Mouse (Mus musculus) kidney, embryonic 16.5 days (tissue): ENCODE results near the gene Copz1. TPM values are rescaled to one million over a fixed set of nuclear protein-coding genes. Genes with fewer than 3 reads are reported as not detected.

Source experiments
- ATAC-seq: fragments of 200-750 bp; cut with Nextera tagmentation; 2 replicates; pipeline ENCODE4 v1.8.0; 2017; ENCODE audit warnings: moderate TSS enrichment; ENCODE audit not compliant: low FRiP score, low TSS enrichment
- H3K27ac ChIP-seq: fragments of 300-500 bp; sonication (generic); 2 replicates; pipeline ENCODE4 v1.5.1; 2014; ENCODE audit warnings: low read length
- H3K27me3 ChIP-seq: fragments of 300-500 bp; sonication (generic); 2 replicates; pipeline ENCODE4 v1.6.1; 2014; ENCODE audit warnings: low read length, control low read depth, mixed read lengths; ENCODE audit not compliant: insufficient read depth
- H3K36me3 ChIP-seq: fragments of 300-500 bp; sonication (generic); 2 replicates; pipeline ENCODE4 v1.6.1; 2014; ENCODE audit warnings: low read length, control low read depth, mixed read lengths; ENCODE audit not compliant: insufficient read depth
- H3K4me1 ChIP-seq: fragments of 300-500 bp; sonication (generic); 2 replicates; pipeline ENCODE4 v1.6.1; 2014; ENCODE audit warnings: low read length, control low read depth, mixed read lengths; ENCODE audit not compliant: insufficient read depth
- H3K4me2 ChIP-seq: fragments of 300-500 bp; sonication (generic); replicated peaks from 2 replicates; pipeline ENCODE4 v1.6.1; 2014; ENCODE audit warnings: low read depth, low read length
- H3K4me3 ChIP-seq: fragments of 300-500 bp; sonication (generic); 2 replicates; pipeline ENCODE4 v1.5.1; 2014; ENCODE audit warnings: mild to moderate bottlenecking, low read length
- H3K9ac ChIP-seq: fragments of 300-500 bp; sonication (generic); replicated peaks from 2 replicates; pipeline ENCODE4 v1.6.1; 2014; ENCODE audit warnings: low read length
- H3K9me3 ChIP-seq: fragments of 300-500 bp; sonication (generic); 2 replicates; pipeline ENCODE4 v1.6.1; 2016; ENCODE audit warnings: low read length, control low read depth
- WGBS: fragments of 180-500 bp; shearing (Covaris S2); extraction: QIAGEN DNeasy Blood & Tissue Kit; methylation state at CpG from one replicate; pipeline ENCODE4 v1.1.7; 2014; 5-methylcytosine and 5-hydroxymethylcytosine counted together
- polyA plus RNA-seq: library from polyadenylated mRNA; unstranded; fragments of >200 nt; fragmentation: Nextera tagmentation; extraction: Ambion mirVana; gene quantifications from 2 replicates; pipeline ENCODE4 v1.2.1, GENCODE M21; 2015

The Copz1 gene
- polyA plus RNA-seq, 1 experiment from 2014 or later, result 324 TPM

GRCm38 (mm10) chr15:103305070-103305678, 32.7 kb downstream of the Copz1 start:
- WGBS, result under 1% methylated on average over 63 of the region's 71 CpGs
- Histone ChIP-seq H3K27ac (peak overlapping the region; percentile 99), H3K4me3 (peak overlapping the region; percentile 50), H3K4me1 (peaks cover 87% of the 10 kb centered on the region), H3K9me3 (no peaks in the 10 kb centered on the region), H3K9ac (peak overlapping the region; percentile 81), H3K36me3 (no peaks in the 10 kb centered on the region), H3K27me3 (no peaks in the 10 kb centered on the region), H3K4me2 (peak overlapping the region; percentile 77)
- ATAC-seq, result peak; percentile 93

DNA sequence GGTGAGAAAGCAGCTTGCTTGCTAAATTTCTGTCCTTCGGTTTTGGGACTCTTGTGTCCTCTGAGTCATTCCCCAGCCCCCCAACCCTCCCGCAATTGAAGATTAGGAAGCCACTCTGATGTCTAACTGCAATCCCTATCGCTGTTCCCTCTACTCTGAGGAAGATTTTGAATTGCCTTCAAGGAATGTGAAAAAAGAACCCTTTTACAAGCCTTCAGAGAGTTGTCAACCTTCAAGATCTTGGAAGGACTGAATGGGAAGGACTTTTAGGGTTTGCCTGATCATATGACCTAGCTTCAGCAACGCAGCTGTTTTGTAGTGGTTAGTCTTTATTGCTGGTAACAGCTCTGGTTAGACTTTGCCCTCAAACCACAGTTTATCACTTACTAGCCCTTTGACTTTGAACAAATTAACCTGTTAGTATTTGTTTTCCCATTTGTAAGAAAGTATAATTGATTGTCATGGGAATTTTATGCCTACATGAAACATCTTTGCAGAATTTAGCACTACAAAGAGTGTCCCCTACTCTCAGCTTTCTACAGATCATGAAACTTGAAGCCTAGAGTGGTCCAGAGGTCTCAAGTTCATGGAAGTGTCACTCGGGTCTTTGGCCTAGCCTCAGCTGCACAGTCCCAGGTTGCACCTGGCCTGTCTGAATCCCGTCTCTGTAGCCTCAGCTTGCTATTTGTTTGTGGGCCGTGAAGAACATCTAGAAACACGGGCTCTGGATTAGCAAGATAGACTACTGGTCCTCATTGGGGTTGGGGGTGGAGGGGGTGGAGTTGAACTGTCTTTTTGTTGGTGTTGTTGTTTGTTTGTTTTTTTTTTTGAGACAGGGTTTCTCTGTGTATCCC, 33.5 kb downstream of the Copz1 start:
- 18% methylated on average over 8 of the region's 8 CpGs for WGBS
- ATAC-seq, result no peak
- Histone ChIP-seq H3K36me3 (no peaks in the 10 kb centered on the region), H3K4me1 (peaks cover 79% of the 10 kb centered on the region), H3K4me2 (peak overlapping the region; percentile 77), H3K27ac (peak overlapping the region; percentile 99), H3K9ac (peak overlapping the region; percentile 81), H3K4me3 (peak overlapping the region; percentile 49), H3K27me3 (no peaks in the 10 kb centered on the region), H3K9me3 (no peaks in the 10 kb centered on the region)

- Histone ChIP-seq H3K9ac (peak overlapping the region; percentile 49), H3K4me2 (peak overlapping the region; percentile 39), H3K9me3 (no peaks in the 10 kb centered on the region), H3K4me1 (peaks cover 68% of the 10 kb centered on the region), H3K4me3 (no peak overlapping the region), H3K36me3 (no peaks in the 10 kb centered on the region), H3K27me3 (no peaks in the 10 kb centered on the region), H3K27ac (peak overlapping the region; percentile 99)
- 0% methylated on average over 7 of the region's 7 CpGs for WGBS
- ATAC-seq, result no peak
These were observed 34.6 kb downstream of the Copz1 start for GRCm38 (mm10) chr15:103307125-103307524.

DNA sequence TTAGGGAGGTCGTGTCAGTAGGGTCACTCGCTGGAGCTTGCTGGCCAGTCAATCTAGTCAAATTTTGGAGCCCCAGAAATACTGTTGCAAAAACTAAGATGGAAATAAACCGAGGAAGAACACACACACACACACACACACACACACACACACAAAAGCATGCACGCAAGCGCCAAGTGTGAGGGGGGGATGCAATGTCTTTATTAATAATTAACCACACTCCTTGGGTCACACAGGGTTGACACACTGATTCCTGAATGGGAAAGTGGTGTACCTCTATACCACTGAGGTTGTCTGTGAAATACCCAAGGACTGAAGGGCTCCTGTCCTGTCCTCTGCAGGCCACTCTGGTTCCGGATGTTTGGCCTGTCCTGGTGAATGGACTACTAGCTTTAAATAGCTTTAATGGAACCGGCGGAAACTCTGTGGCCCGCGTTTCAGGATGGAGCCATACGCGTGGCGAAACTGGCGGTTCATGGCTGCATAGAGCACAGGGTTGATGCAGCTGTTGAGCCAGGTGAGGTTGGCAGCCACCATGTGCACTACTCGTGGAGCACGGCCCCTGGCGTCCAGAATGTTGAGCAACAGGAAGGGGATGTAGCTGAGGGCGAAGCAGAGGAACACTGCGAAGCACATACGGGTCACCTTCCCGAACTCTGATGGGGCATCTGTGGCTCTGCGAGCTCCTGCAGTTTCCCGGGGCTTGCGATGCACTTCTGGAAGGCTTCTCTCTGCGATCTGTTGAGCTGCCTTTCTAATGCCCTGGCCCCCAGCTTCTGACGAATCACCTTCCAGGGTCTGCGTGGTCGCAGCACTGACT, 35.8 kb downstream of the Copz1 start:
- Histone ChIP-seq H3K27me3 (no peaks in the 10 kb centered on the region), H3K9ac (peak overlapping the region; percentile 59), H3K4me2 (peak overlapping the region; percentile 37), H3K4me1 (peaks cover 56% of the 10 kb centered on the region), H3K4me3 (no peak overlapping the region), H3K9me3 (no peaks in the 10 kb centered on the region), H3K36me3 (no peaks in the 10 kb centered on the region), H3K27ac (peak overlapping the region; percentile 27; the same call in 1 of the 2 replicates)
- WGBS, result 38% methylated on average over 28 of the region's 28 CpGs
- no peak for ATAC-seq

GRCm38 (mm10) chr15:103308876-103309580, 36.5 kb downstream of the Copz1 start:
- 60% methylated on average over 26 of the region's 26 CpGs for WGBS
- Histone ChIP-seq H3K9ac (peak overlapping the region; percentile 59), H3K4me1 (peaks cover 54% of the 10 kb centered on the region), H3K4me3 (no peak overlapping the region), H3K27ac (peak overlapping the region; percentile 27; the same call in 1 of the 2 replicates), H3K36me3 (no peaks in the 10 kb centered on the region), H3K4me2 (peak overlapping the region; percentile 37), H3K27me3 (no peaks in the 10 kb centered on the region), H3K9me3 (no peaks in the 10 kb centered on the region)
- ATAC-seq, result no peak

DNA sequence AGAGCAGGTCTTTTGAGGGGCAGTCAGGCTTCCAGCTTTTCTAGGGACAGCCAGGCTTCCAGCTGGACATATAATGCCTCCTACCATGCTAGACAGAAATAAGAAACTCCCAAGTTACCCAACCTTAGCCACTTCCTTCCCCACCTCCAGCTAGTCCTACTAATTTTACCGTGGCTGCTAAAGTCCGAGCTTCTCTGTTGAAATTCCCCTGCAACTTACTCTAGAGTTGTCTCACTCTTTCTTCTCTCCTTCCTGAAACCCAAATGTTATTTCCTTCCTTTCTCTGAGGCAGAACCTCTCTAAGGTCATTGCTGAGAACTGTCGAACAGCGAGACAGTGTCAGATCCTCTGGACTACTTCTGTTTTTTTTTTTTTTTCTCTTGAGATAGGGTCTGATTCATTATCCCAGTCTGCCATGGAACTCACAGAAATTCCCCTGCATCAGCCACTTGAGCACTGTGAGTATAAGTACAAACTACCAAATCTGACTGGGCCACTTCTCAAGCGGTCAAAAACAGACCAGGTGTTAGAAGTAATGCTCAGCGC, 37.9 kb downstream of the Copz1 start, which contains the start of gene Gpr84:
Gene Gpr84 (minus strand): TSS at position 248 of the 546 bp plus-strand sequence.
- Histone ChIP-seq H3K9me3 (no peaks in the 10 kb centered on the region), H3K4me3 (no peak within 1 kb of the TSS), H3K4me1 (peaks cover 59% of the 10 kb centered on the region), H3K36me3 (no peaks in the 10 kb centered on the region), H3K9ac (no peak within 1 kb of the TSS), H3K27ac (peak within 1 kb of the TSS; percentile 13; the same call in 1 of the 2 replicates), H3K4me2 (no peak within 1 kb of the TSS), H3K27me3 (no peaks in the 10 kb centered on the region)
- WGBS, result 30% methylated on average over 6 of the region's 6 CpGs
- no peak for ATAC-seq

DNA sequence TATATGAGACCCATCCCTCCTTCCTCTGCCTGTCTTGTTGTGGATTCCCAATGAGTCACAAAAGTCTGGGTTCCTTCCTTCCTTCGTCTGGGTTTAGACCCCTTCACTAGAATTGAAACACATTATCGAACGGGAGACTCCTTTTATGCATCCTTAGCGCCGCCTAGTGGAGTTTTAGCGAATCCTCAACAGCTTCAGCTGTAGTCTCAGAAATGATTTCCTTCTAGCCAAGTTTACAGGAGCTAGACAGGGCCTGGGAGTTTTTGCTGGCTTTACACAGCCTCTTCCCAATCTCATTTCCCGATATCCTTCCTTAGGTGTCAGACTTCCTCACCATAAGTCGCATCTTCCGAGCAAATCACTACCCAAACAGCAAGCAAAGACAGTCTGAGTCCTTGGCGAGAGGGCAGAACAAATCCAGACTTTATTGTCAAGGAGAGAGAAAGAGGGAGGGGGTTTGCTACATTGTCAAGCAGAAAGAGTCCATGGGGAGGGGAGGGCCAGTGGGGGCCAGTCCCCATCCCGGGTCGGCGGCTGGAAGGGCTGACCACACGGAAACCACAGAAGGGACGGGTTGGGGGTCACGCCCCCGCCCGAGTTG, 41.1 kb downstream of the Copz1 start:
- no peaks in the 10 kb centered on the region for H3K27me3 ChIP-seq
- peak overlapping the region; percentile 56 for H3K4me2 ChIP-seq
- no peaks in the 10 kb centered on the region for H3K9me3 ChIP-seq
- H3K4me3 ChIP-seq, result no peak overlapping the region
- 0 out of 2 replicates have a peak overlapping the region, but pooled peaks have one; percentile 25 for H3K27ac ChIP-seq
- H3K4me1 ChIP-seq, result peaks cover 34% of the 10 kb centered on the region
- H3K9ac ChIP-seq, result peak overlapping the region; percentile 37; the same call in 1 of the 2 replicates
- WGBS, result 9% methylated on average over 15 of the region's 18 CpGs
- ATAC-seq, result no peak
- no peaks in the 10 kb centered on the region for H3K36me3 ChIP-seq

- H3K36me3 ChIP-seq, result no peaks in the 10 kb centered on the region; the same call in 1 of the 2 replicates
- H3K9me3 ChIP-seq, result no peaks in the 10 kb centered on the region
- peak; percentile 15; the same call in 1 of the 2 replicates for ATAC-seq
- no peak overlapping the region for H3K27ac ChIP-seq
- peak overlapping the region; percentile 37; the same call in 1 of the 2 replicates for H3K9ac ChIP-seq
- no peaks in the 10 kb centered on the region for H3K27me3 ChIP-seq
- H3K4me2 ChIP-seq, result peak overlapping the region; percentile 56
- 45% methylated on average over 19 of the region's 22 CpGs for WGBS
- H3K4me1 ChIP-seq, result peaks cover 31% of the 10 kb centered on the region
- H3K4me3 ChIP-seq, result peak overlapping the region; percentile 32
These were observed 41.7 kb downstream of the Copz1 start for GRCm38 (mm10) chr15:103314181-103314580.
